8 mouse cellular contexts compared by ENCODE assay signal in genomic region chr12:99641278-99641677, GRCm38 (mm10).
DNase-seq lines count a peak whose midpoint lies in the region; ATAC-seq and TF ChIP-seq lines count a peak whose summit lies in the region.

No protein-coding gene starts in this region.

- no peaks in the 10 kb centered on the region for H3K36me3 ChIP-seq in forebrain, postnatal 0 days (ENCODE audit: insufficient read depth)
- H3K36me3 ChIP-seq in limb, embryonic 13.5 days = no peaks in the 10 kb centered on the region
- H3K36me3 ChIP-seq in midbrain, postnatal 0 days (ENCODE audit: insufficient read depth, low read length) = no peaks in the 10 kb centered on the region
- no peaks in the 10 kb centered on the region for H3K36me3 ChIP-seq in stomach, postnatal 0 days (ENCODE audit: control insufficient read depth, insufficient read depth, low read length)

- peak overlapping the region; percentile 11 for H3K4me3 ChIP-seq in forebrain, postnatal 0 days (ENCODE audit: low read depth, low read length)
- peak overlapping the region; percentile 14; the same call in 1 of the 2 replicates for H3K4me3 ChIP-seq in limb, embryonic 13.5 days
- H3K4me3 ChIP-seq in midbrain, postnatal 0 days (ENCODE audit: low read depth, low read length) = peak overlapping the region; percentile 10
- no peak overlapping the region for H3K4me3 ChIP-seq in stomach, postnatal 0 days (ENCODE audit: low read depth, low read length)

- H3K4me1 ChIP-seq in forebrain, postnatal 0 days (ENCODE audit: insufficient read depth) = peaks cover 9% of the 10 kb centered on the region; the same call in 1 of the 2 replicates
- peaks cover 19% of the 10 kb centered on the region for H3K4me1 ChIP-seq in limb, embryonic 13.5 days
- H3K4me1 ChIP-seq in midbrain, postnatal 0 days (ENCODE audit: insufficient read depth, low read length) = peaks cover 8% of the 10 kb centered on the region; the same call in 1 of the 2 replicates
- H3K4me1 ChIP-seq in stomach, postnatal 0 days (replicated peaks; ENCODE audit: control insufficient read depth, insufficient read depth) = no peaks in the 10 kb centered on the region

- no peak for ATAC-seq in forebrain, postnatal 0 days
- ATAC-seq in limb, embryonic 13.5 days (ENCODE audit: low FRiP score, low read depth) = no peak
- ATAC-seq in midbrain, postnatal 0 days (ENCODE audit: low FRiP score) = no peak
- ATAC-seq in stomach, postnatal 0 days (ENCODE audit: low FRiP score, low TSS enrichment) = no peak

- no peak for TF ChIP-seq CTCF in forebrain, postnatal 0 days (IDR thresholded peaks at IDR 0.05; ENCODE audit: low read depth)
- no peak for TF ChIP-seq CTCF in midbrain, postnatal 0 days (IDR thresholded peaks at IDR 0.05)
- TF ChIP-seq CTCF in stomach, postnatal 0 days (IDR thresholded peaks at IDR 0.05; ENCODE audit: low read depth) = no peak

- peak; percentile 17 for DNase-seq in embryo, embryonic 10.5 days (ENCODE audit: low spot score)
- DNase-seq in embryo, embryonic 10 days (ENCODE audit: low spot score) = no peak
- DNase-seq in CD4-positive, CD25-positive, alpha-beta regulatory T cell, adult 2 months (ENCODE audit: low read depth, low spot score) = peak; percentile 80
- peak; percentile 16 for DNase-seq in forebrain, postnatal 0 days
- no peak for DNase-seq in midbrain, postnatal 0 days (ENCODE audit: low spot score)
- peak; percentile 11 for DNase-seq in stomach, postnatal 0 days (ENCODE audit: low spot score)
- DNase-seq in adrenal gland, adult 18-20 months (ENCODE audit: low spot score in 2 of 2) = no peak

- H3K9ac ChIP-seq in forebrain, postnatal 0 days = 0 out of 2 replicates have a peak overlapping the region, but pooled peaks have one; percentile 10
- H3K9ac ChIP-seq in limb, embryonic 13.5 days = no peak overlapping the region; the same call in 1 of the 2 replicates
- H3K9ac ChIP-seq in midbrain, postnatal 0 days (replicated peaks; ENCODE audit: low read length, poor library complexity, severe bottlenecking) = no peak overlapping the region
- no peak overlapping the region for H3K9ac ChIP-seq in stomach, postnatal 0 days (ENCODE audit: low read length)

- H3K4me2 ChIP-seq in forebrain, postnatal 0 days (ENCODE audit: low read depth) = peak overlapping the region; percentile 42
- peak overlapping the region; percentile 54 for H3K4me2 ChIP-seq in limb, embryonic 13.5 days (replicated peaks)
- peak overlapping the region; percentile 46 for H3K4me2 ChIP-seq in midbrain, postnatal 0 days (ENCODE audit: low read depth, low read length, poor library complexity, severe bottlenecking)
- peak overlapping the region; percentile 26 for H3K4me2 ChIP-seq in stomach, postnatal 0 days (replicated peaks; ENCODE audit: low read depth)

- H3K27ac ChIP-seq in forebrain, postnatal 0 days (ENCODE audit: low read depth, low read length) = no peak overlapping the region
- no peak overlapping the region for H3K27ac ChIP-seq in limb, embryonic 13.5 days
- H3K27ac ChIP-seq in midbrain, postnatal 0 days (ENCODE audit: low read depth, low read length) = no peak overlapping the region
- no peak overlapping the region for H3K27ac ChIP-seq in stomach, postnatal 0 days (replicated peaks)

- no peaks in the 10 kb centered on the region for H3K27me3 ChIP-seq in forebrain, postnatal 0 days (ENCODE audit: insufficient read depth, low read length)
- no peaks in the 10 kb centered on the region for H3K27me3 ChIP-seq in limb, embryonic 13.5 days
- H3K27me3 ChIP-seq in midbrain, postnatal 0 days (ENCODE audit: insufficient read depth, low read length) = no peaks in the 10 kb centered on the region
- H3K27me3 ChIP-seq in stomach, postnatal 0 days (ENCODE audit: control insufficient read depth, insufficient read depth, low read length) = no peaks in the 10 kb centered on the region

- TF ChIP-seq EP300 in stomach, postnatal 0 days (optimal IDR thresholded peaks at IDR 0.05) = no peak

- no peaks in the 10 kb centered on the region for H3K9me3 ChIP-seq in forebrain, postnatal 0 days (ENCODE audit: low read length)
- H3K9me3 ChIP-seq in limb, embryonic 13.5 days = peaks cover 40% of the 10 kb centered on the region
- peaks cover 6% of the 10 kb centered on the region; the same call in 1 of the 2 replicates for H3K9me3 ChIP-seq in midbrain, postnatal 0 days (ENCODE audit: low read length)
- peaks cover 6% of the 10 kb centered on the region; the same call in 1 of the 2 replicates for H3K9me3 ChIP-seq in stomach, postnatal 0 days (ENCODE audit: control insufficient read depth, low read length)

- 31% methylated on average over 7 of the region's 9 CpGs for WGBS in forebrain, postnatal 0 days
- 36% methylated on average over 7 of the region's 9 CpGs for WGBS in limb, embryonic 13.5 days
- WGBS in midbrain, postnatal 0 days = 31% methylated on average over 7 of the region's 9 CpGs
- 62% methylated on average over 7 of the region's 9 CpGs for WGBS in stomach, postnatal 0 days

Comparison
In these comparisons a context has a peak if more than half of its experiments do, and no peak if none do; other contexts are left out.
1. DNase-seq: peak in embryo, embryonic 10.5 days (single experiment), CD4-positive, CD25-positive, alpha-beta regulatory T cell, adult 2 months (single experiment), forebrain, postnatal 0 days (single experiment) and stomach, postnatal 0 days (single experiment); none in embryo, embryonic 10 days (single experiment), midbrain, postnatal 0 days (single experiment) and adrenal gland, adult 18-20 months (0 of 2).
2. Peak in every context shown above with its lines, with median percentiles within 50 percentile points of each other: H3K4me2 ChIP-seq.